Mouse (Mus musculus) neural tube, embryonic 15.5 days (tissue): Measurements from ENCODE around the gene Rpl26. TPM values are rescaled to one million over a fixed set of nuclear protein-coding genes. Genes with fewer than 3 reads are reported as not detected.

Source experiments
- ATAC-seq: fragments of 200-750 bp; cut with Nextera tagmentation; 2 replicates; pipeline ENCODE4 v1.8.0; 2017; ENCODE audit warnings: mild to moderate bottlenecking, moderate TSS enrichment, moderate library complexity; ENCODE audit not compliant: low FRiP score
- H3K27ac ChIP-seq: fragments of 300-500 bp; sonication (generic); replicated peaks from 2 replicates; pipeline ENCODE4 v1.5.1; 2015; ENCODE audit warnings: mild to moderate bottlenecking, inconsistent platforms
- H3K27me3 ChIP-seq: fragments of 300-500 bp; sonication (generic); replicated peaks from 2 replicates; pipeline ENCODE4 v1.6.1; 2015; ENCODE audit warnings: inconsistent platforms
- H3K36me3 ChIP-seq: fragments of 300-500 bp; sonication (generic); 2 replicates; pipeline ENCODE4 v1.6.1; 2015; ENCODE audit warnings: inconsistent platforms
- H3K4me1 ChIP-seq: fragments of 300-500 bp; sonication (generic); 2 replicates; pipeline ENCODE4 v1.6.1; 2015; ENCODE audit warnings: inconsistent platforms
- H3K4me2 ChIP-seq: fragments of 300-500 bp; sonication (generic); 2 replicates; pipeline ENCODE4 v1.6.1; 2015; ENCODE audit warnings: inconsistent platforms, mild to moderate bottlenecking, moderate library complexity
- H3K4me3 ChIP-seq: fragments of 300-500 bp; sonication (generic); replicated peaks from 2 replicates; pipeline ENCODE4 v1.5.1; 2015; ENCODE audit warnings: mild to moderate bottlenecking, inconsistent platforms
- H3K9ac ChIP-seq: fragments of 300-500 bp; sonication (generic); replicated peaks from 2 replicates; pipeline ENCODE4 v1.6.1; 2015; ENCODE audit warnings: mild to moderate bottlenecking, inconsistent platforms
- H3K9me3 ChIP-seq: fragments of 300-500 bp; sonication (generic); replicated peaks from 2 replicates; pipeline ENCODE4 v1.6.1; 2016; ENCODE audit warnings: inconsistent platforms
- WGBS: fragments of 180-500 bp; shearing (Covaris S2); methylation state at CpG from one replicate; pipeline ENCODE4 v1.1.7; 2015; ENCODE audit warnings: mixed read lengths; 5-methylcytosine and 5-hydroxymethylcytosine counted together
- polyA plus RNA-seq: library from polyadenylated mRNA; unstranded; fragments of >200 nt; fragmentation: Nextera tagmentation; extraction: Ambion mirVana; gene quantifications from 2 replicates; pipeline ENCODE4 v1.2.1, GENCODE M21; 2015

Gene Rpl26
- polyA plus RNA-seq, 1 experiment from 2014 or later: 597 TPM

DNA sequence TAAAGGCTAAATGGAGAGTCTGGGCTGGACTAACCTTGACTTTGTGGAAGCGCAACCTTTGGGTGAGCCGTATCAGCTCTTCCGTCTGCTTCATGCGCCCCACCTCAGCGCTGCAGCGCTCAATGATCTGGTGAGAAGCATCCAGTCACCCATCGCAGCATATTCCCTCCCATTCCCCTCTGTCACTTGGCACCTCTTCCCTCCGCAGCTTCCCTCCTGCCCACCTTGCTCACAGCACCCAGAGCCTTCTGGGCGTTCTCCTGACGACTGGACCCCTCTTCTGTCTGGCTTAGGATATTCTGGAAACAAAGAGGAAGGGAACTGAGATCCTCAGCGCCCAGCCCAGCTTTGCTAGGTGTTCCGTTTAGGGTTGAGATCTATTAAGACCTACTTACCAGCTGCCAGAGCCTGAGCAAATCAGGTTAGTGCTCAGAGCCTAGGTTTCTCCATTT is 46.2 kb downstream of the Rpl26 start:
- H3K9ac ChIP-seq: peak overlapping the region; percentile 43
- H3K9me3 ChIP-seq: no peaks in the 10 kb centered on the region
- 11% methylated on average over 12 of the region's 12 CpGs for WGBS
- H3K27me3 ChIP-seq: peaks cover 10% of the 10 kb centered on the region; the same call in 1 of the 2 replicates
- H3K4me2 ChIP-seq: peak overlapping the region; percentile 57
- peaks cover 8% of the 10 kb centered on the region; the same call in 1 of the 2 replicates for H3K36me3 ChIP-seq
- peak; percentile 91 for ATAC-seq
- H3K27ac ChIP-seq: peak overlapping the region; percentile 84
- peak overlapping the region; percentile 43 for H3K4me3 ChIP-seq
- H3K4me1 ChIP-seq: peaks cover 21% of the 10 kb centered on the region

DNA sequence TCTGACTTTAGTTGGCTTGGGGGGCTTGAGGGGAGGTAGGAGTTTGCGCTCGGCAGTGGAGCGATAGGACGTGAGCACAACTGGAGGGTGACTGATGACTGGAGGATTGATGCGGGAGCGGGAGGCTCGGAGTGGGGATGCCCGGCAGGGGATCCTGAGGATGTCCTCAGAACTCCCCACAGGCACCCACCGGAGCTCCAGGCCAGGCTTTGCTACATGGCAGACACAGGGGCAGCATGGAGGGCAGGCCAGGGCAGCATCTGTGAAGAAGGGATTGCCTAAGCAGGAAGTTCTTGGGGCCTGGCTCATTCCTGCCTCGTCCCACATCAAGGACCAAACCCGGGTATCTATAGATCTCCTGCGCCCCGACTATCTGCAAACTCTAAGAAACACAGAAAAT is 52.5 kb downstream of the Rpl26 start:
- Histone ChIP-seq H3K36me3 (no peaks in the 10 kb centered on the region), H3K27ac (no peak overlapping the region), H3K9ac (no peak overlapping the region), H3K4me1 (peaks cover 13% of the 10 kb centered on the region), H3K4me2 (peak overlapping the region; percentile 58), H3K27me3 (peaks cover 48% of the 10 kb centered on the region), H3K9me3 (no peaks in the 10 kb centered on the region), H3K4me3 (no peak overlapping the region; the same call in 1 of the 2 replicates)
- 9% methylated on average over 13 of the region's 13 CpGs for WGBS
- ATAC-seq: no peak

DNA sequence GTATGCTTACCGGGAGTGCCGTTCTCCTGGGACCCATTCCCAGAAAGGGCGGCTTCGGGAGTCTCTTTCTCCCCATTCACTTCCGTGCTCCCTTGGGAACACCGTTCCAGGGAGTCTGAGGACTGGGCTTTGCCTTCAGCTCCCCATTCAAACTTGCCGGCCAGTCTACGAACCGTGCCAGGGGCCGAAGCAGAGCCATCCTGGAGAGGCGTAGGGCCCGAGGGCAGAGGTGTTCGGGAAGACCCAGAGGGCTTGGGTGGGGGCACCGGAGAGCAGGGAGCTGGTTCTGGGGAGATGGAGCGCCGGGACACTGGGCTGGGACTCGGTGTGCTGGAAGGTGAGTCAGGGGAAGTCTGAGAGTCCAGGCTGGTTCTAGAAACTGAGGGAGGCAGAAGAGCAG is 53.0 kb downstream of the Rpl26 start:
- H3K4me2 ChIP-seq: peak overlapping the region; percentile 58
- H3K4me3 ChIP-seq: peak overlapping the region; percentile 30
- peak overlapping the region; percentile 37; the same call in 1 of the 2 replicates for H3K9ac ChIP-seq
- H3K4me1 ChIP-seq: peaks cover 13% of the 10 kb centered on the region
- no peak for ATAC-seq
- no peak overlapping the region for H3K27ac ChIP-seq
- H3K36me3 ChIP-seq: no peaks in the 10 kb centered on the region
- 2% methylated on average over 17 of the region's 17 CpGs for WGBS
- no peaks in the 10 kb centered on the region for H3K9me3 ChIP-seq
- peaks cover 48% of the 10 kb centered on the region for H3K27me3 ChIP-seq

DNA sequence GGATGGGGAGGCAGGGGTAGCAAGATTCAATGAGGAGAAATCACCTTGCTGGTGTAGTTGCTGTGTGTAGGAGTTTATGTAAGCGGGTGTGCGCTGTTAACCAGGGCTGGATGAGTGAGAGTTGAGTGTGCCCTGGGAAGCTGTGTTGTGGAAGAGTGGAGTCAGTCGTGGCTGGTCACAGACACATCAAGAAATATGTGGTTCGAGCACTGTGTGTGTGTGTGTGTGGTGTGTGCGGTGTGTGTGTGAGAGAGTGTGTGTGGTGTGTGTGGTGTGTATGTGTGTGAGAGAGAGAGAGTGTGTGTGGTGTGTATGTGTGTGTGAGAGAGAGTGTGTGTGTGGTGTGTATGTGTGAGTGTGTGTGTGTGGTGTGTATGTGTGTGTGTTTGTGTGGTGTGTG is 54.1 kb downstream of the Rpl26 start:
- Histone ChIP-seq H3K36me3 (no peaks in the 10 kb centered on the region), H3K9ac (no peak overlapping the region), H3K4me3 (no peak overlapping the region), H3K9me3 (no peaks in the 10 kb centered on the region), H3K27me3 (peaks cover 48% of the 10 kb centered on the region), H3K4me1 (peaks cover 13% of the 10 kb centered on the region), H3K27ac (no peak overlapping the region), H3K4me2 (peak overlapping the region; percentile 58)
- no peak for ATAC-seq
- WGBS: 68% methylated on average over 5 of the region's 5 CpGs

DNA sequence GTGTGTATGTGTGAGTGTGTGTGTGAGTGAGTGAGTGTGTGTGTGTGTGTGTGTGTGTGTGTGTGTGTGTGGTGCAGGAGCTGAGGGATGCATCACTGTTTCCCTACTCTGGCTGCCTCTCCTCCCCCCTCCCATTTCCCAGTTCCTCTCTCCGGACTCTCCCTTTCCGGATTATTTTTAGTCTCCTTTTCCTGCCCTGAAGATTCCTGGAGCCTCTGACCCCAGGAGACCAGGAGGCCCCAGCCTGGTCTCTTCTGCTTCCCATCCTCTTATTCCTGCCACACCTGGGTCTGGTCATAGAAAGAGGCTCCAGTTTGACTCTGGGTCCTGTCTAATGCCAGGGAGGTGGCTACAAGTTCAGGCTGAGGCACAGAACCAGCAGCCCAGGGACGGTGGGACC is 54.7 kb downstream of the Rpl26 start:
- 0 out of 2 replicates have a peak overlapping the region, but pooled peaks have one; percentile 3 for H3K4me3 ChIP-seq
- no peak overlapping the region for H3K27ac ChIP-seq
- H3K27me3 ChIP-seq: peaks cover 47% of the 10 kb centered on the region
- peaks cover 13% of the 10 kb centered on the region for H3K4me1 ChIP-seq
- no peak overlapping the region for H3K9ac ChIP-seq
- no peaks in the 10 kb centered on the region for H3K9me3 ChIP-seq
- H3K36me3 ChIP-seq: no peaks in the 10 kb centered on the region
- peak overlapping the region; percentile 13; the same call in 1 of the 2 replicates for H3K4me2 ChIP-seq
- no peak for ATAC-seq
- WGBS: 52% methylated on average over 3 of the region's 3 CpGs

Other genes starting within 250 kb of the Rpl26 start
- gene Myh10, start 210.0 kb upstream of the Rpl26 start, polyA plus RNA-seq: 79.6 and 84.8 TPM in 2 replicates
- 111 and 115 TPM in 2 replicates for gene Ndel1, start 29.7 kb upstream of the Rpl26 start, polyA plus RNA-seq
- not detected in 2 replicates for gene Rnf222, start 13.0 kb upstream of the Rpl26 start, polyA plus RNA-seq
- 0.64 and 1.3 TPM in 2 replicates for gene Odf4, start 25.5 kb downstream of the Rpl26 start, polyA plus RNA-seq
- gene Arhgef15, start 55.9 kb downstream of the Rpl26 start, polyA plus RNA-seq: 23.2 and 27.3 TPM in 2 replicates
- 1.9 and 2.1 TPM in 2 replicates for gene Slc25a35, start 66.5 kb downstream of the Rpl26 start, polyA plus RNA-seq
- gene Rangrf, start 73.6 kb downstream of the Rpl26 start, polyA plus RNA-seq: 33.7 and 33.9 TPM in 2 replicates
- 15.5 and 20.2 TPM in 2 replicates for gene Pfas, start 106.9 kb downstream of the Rpl26 start, polyA plus RNA-seq
- 53.4 and 55.0 TPM in 2 replicates for gene Ctc1, start 114.3 kb downstream of the Rpl26 start, polyA plus RNA-seq
- 15.6 and 47.4 TPM in 2 replicates for gene Aurkb, start 144.1 kb downstream of the Rpl26 start, polyA plus RNA-seq
- 20.6 and 24.0 TPM in 2 replicates for gene Borcs6, start 158.1 kb downstream of the Rpl26 start, polyA plus RNA-seq
- gene Tmem107, start 169.2 kb downstream of the Rpl26 start, polyA plus RNA-seq: 33.3 and 39.2 TPM in 2 replicates
- gene Vamp2, start 186.9 kb downstream of the Rpl26 start, polyA plus RNA-seq: 347 and 355 TPM in 2 replicates
- gene Per1, start 193.6 kb downstream of the Rpl26 start, polyA plus RNA-seq: 10.0 and 11.9 TPM in 2 replicates
- gene Hes7, start 218.8 kb downstream of the Rpl26 start, polyA plus RNA-seq: 0.68 and 1.0 TPM in 2 replicates
- gene 9130213A22Rik, start 221.0 kb downstream of the Rpl26 start, polyA plus RNA-seq: 0.63 TPM in 2 replicates
- 4.3 and 6.1 TPM in 2 replicates for gene Aloxe3, start 224.3 kb downstream of the Rpl26 start, polyA plus RNA-seq